Mouse (Mus musculus) fibroblast of lung, adult 2 months (primary cell): ENCODE data around the gene Fyb.
A peak's percentile ranks its signal among the peaks of the same experiment; 100 is the strongest.

Experiments
- DNase-seq: peaks from one replicate; pipeline ENCODE4 v3.0.0-alpha.2; 2011; ENCODE audit warnings: low read depth

Fyb gene

GRCm38 (mm10) chr15:6522653-6523167 lies at the start of gene Fyb:
Gene Fyb, plus strand, starts transcription at chr15:6522853.
- DNase-seq: no peak

- no peak for DNase-seq
These were observed 39.1 kb upstream of the Fyb start for GRCm38 (mm10) chr15:6483561-6483960.

GRCm38 (mm10) chr15:6492386-6492785 lies 30.3 kb upstream of the Fyb start:
- no peak for DNase-seq

- no peak for DNase-seq
These were observed 24.1 kb upstream of the Fyb start for GRCm38 (mm10) chr15:6498396-6499070.

GRCm38 (mm10) chr15:6500787-6501186 lies 21.9 kb upstream of the Fyb start:
- peak; percentile 30 for DNase-seq

- no peak for DNase-seq
These were observed 5.1 kb upstream of the Fyb start for GRCm38 (mm10) chr15:6517525-6517924.

- no peak for DNase-seq
These were observed 3.0 kb upstream of the Fyb start for GRCm38 (mm10) chr15:6519417-6520255.

GRCm38 (mm10) chr15:6520505-6521155 lies 2.0 kb upstream of the Fyb start:
- no peak for DNase-seq

- no peak for DNase-seq
These were observed 2.1 kb downstream of the Fyb start for GRCm38 (mm10) chr15:6524801-6525200.

- no peak for DNase-seq
These were observed 2.7 kb downstream of the Fyb start for GRCm38 (mm10) chr15:6525386-6525785.

GRCm38 (mm10) chr15:6533858-6534343 lies 11.2 kb downstream of the Fyb start:
- no peak for DNase-seq

- DNase-seq: no peak
These were observed 11.9 kb downstream of the Fyb start for GRCm38 (mm10) chr15:6534592-6534991.

GRCm38 (mm10) chr15:6539639-6540338 lies 17.1 kb downstream of the Fyb start:
- DNase-seq: peak; percentile 67

GRCm38 (mm10) chr15:6548911-6549310 lies 26.3 kb downstream of the Fyb start:
- DNase-seq: no peak

GRCm38 (mm10) chr15:6551875-6552274 lies 29.2 kb downstream of the Fyb start:
- no peak for DNase-seq

- DNase-seq: no peak
These were observed 32.1 kb downstream of the Fyb start for GRCm38 (mm10) chr15:6554742-6555141.

- no peak for DNase-seq
These were observed 32.9 kb downstream of the Fyb start for GRCm38 (mm10) chr15:6555536-6555935.

GRCm38 (mm10) chr15:6556272-6556671 lies 33.6 kb downstream of the Fyb start:
- no peak for DNase-seq

GRCm38 (mm10) chr15:6556911-6557310 lies 34.3 kb downstream of the Fyb start:
- DNase-seq: no peak

GRCm38 (mm10) chr15:6557552-6557951 lies 34.9 kb downstream of the Fyb start:
- DNase-seq: no peak

GRCm38 (mm10) chr15:6559188-6559587 lies 36.5 kb downstream of the Fyb start:
- DNase-seq: no peak

- no peak for DNase-seq
These were observed 38.0 kb downstream of the Fyb start for GRCm38 (mm10) chr15:6560696-6561095.
